Mouse (Mus musculus) heart, adult 18-20 months (tissue): ENCODE data around the gene Gm38394. TPM values are rescaled to one million over a fixed set of nuclear protein-coding genes. Genes with fewer than 3 reads are reported as not detected.

Experiments used
- DNase-seq, 2 experiments: peaks; one replicate each; pipeline ENCODE4 v3.0.0; 2021 to 2022; ENCODE audit warnings: mixed read lengths in 1 of 2
- total RNA-seq, 2 experiments: library from RNA; stranded (reverse); gene quantifications; 2 replicates each; pipeline ENCODE4 v1.2.3; 2021

The Gm38394 gene
- total RNA-seq, 2 experiments from 2014 or later, result 14.0 to 14.6 TPM

- no peak for DNase-seq
Measured at GRCm38 (mm10) chr1:133664203-133664970, 3.3 kb upstream of the Gm38394 start.

- no peak for DNase-seq
Measured at GRCm38 (mm10) chr1:133663427-133663826, 2.3 kb upstream of the Gm38394 start.

- no peak for DNase-seq
Measured at GRCm38 (mm10) chr1:133662941-133663340, 1.8 kb upstream of the Gm38394 start.

DNA sequence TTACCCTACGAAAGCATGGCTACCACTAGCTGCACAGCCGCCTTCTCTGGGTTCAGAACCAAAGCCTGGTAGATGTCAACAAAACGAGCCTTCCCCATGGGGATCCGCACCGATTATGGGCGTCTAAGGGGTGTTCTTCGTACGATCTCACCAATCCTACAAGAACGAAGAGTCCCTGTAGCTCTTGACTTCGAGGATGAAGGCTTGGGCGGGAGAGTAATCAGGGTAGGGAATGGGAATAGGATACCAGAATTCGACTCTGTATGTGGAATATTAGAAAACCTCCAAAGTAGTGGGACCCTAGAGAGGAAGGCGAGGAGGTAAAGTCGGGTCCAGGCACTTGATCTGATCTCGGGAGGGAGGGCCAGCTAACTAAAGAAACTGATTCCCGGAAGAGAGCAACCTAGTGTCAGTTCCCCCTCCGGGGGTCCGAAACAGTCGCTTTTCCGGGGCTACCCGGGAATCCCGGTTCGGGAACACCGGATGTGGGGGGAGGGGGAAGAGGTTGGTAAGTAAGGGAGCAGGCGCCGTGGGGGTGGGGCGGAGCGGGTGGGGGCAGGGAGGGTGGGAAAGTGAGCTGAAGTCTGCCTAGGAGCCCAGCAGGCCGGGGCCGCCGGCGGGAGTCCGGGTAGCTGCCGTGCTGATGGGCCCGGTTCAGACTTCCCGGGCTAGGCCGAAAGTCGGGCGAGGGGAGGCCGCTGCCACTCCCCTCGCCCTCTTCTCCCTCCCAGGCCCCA is 484 bp downstream of the Gm38394 start, which contains the start of gene Zbed6:
Gene Zbed6, minus strand, starts transcription at position 420 of the 737 bp plus-strand sequence.
- peak; percentile 78 to 81 for DNase-seq

DNA sequence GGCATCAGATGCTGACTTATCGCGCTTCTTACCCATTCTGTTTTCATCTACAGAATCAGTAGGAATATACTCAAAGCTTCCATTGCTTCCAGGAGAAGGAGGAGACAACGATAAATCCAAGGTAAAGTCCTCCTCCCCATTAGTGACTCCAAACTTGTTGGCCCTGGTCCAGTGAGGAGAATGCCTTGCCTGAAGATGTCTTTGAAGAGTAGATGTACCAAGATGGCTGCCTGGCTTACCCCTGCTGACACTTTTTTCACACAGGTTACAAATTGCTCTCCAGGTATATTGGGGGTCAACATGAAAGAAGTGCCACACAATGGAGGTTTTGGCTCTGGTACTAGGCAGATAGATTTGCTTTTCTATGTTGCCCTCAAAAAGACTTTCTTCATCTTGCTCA is 2.2 kb downstream of the Gm38394 start:
- peak in 1 of 2 experiments; percentile 30 for DNase-seq

- DNase-seq, result no peak
Measured at GRCm38 (mm10) chr1:133656811-133657210, 4.3 kb downstream of the Gm38394 start.

GRCm38 (mm10) chr1:133653033-133653432 is 8.1 kb downstream of the Gm38394 start:
- no peak for DNase-seq

DNA sequence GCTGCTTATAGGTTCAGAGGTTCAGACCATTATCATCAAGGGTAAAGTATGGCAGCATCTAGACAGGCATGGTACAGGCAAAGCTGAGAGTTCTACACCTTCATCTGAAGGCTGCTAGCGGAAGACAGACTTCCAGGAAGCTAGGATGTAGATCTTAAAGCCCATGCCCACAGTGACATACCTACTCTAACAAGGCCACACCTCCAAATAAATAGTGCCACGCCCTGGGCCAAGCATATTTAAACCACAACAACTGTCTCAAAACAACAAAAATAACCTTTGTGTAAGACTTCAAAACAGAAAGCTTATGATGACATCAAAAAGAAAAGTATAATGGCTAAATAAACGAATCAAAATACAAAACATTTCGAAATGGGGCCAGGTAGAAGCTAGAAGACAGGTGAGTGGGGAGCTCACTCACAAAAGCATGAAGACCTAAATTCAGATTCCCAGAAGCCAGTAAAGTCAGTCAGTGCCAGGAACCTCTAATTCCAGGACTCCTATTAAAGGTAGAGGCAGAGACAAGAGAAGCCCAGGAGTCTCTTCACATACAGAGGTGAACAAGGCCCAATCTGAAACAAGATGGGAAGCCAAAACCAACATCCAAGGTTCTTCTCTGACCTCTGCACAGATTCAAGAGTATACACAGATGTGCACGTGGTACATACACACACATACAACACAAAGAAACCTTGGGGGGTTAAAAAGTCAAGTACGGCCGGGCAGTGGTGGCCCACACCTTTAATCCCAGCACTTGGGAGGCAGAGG is 10.6 kb downstream of the Gm38394 start:
- no peak for DNase-seq

- DNase-seq, result no peak
Measured at GRCm38 (mm10) chr1:133645652-133646051, 15.5 kb downstream of the Gm38394 start.

DNA sequence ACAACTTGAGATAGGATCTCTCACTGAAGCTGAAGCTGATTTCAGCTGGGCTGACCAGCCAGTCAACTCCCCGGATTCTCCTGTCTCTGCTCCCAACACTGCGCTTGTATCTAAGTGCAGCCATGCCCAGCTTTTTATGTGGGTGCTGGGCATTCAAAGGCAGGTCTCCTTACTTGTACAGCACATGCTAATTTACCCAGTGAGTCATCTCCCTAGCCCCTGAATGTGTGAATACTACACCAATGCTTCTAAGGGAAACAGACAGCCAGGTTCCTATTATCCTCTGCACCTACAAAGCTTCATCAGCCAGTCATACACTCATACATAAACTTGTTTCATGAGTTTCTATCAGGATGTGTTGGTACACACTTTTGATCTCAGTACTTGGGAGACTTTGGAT is 20.0 kb downstream of the Gm38394 start:
- no peak for DNase-seq

DNA sequence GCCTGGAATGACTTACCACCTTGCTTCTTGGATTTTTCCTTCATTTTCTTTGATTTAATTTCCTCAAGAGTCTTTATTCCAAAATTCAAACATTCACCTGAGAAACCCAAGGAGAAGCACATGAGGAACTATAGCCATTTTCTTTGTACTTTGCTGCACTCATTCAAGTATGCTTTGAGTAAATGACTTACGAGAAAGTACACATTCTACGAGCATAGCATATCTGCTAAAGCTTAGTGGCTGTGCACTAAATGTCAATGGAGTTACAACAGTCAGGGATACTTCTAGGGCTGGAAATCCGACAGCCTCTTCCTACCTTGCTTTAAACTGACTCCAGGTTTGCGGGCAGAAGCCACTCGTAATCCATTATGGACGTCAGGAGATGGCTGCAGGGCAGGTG is 22.6 kb downstream of the Gm38394 start:
- DNase-seq, result no peak

GRCm38 (mm10) chr1:133632168-133632567 is 28.9 kb downstream of the Gm38394 start:
- DNase-seq, result no peak

GRCm38 (mm10) chr1:133625052-133625451 is 36.1 kb downstream of the Gm38394 start:
- no peak for DNase-seq

DNA sequence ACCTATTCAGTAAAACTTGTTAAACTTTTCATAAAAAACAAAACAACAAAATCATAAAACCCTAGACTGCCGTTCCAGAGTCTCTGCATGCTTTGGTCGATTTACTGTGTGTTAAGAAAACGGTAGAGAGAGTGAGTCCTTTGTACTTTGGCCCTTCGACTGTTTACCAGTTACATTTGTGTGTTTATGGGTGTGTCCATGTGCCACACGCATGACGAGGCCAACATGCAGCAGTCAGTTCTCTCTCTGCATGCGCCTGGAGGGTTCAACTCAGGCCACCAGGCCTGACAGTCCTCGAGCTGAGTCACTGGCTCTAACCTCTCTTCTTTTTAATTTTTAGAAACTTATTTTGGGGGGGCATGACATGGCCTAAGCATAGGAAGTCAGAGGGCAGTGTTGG is 42.8 kb downstream of the Gm38394 start:
- DNase-seq, result no peak

GRCm38 (mm10) chr1:133617908-133618307 is 43.2 kb downstream of the Gm38394 start:
- no peak for DNase-seq

- DNase-seq, result no peak
Measured at GRCm38 (mm10) chr1:133613817-133614216, 47.3 kb downstream of the Gm38394 start.

DNA sequence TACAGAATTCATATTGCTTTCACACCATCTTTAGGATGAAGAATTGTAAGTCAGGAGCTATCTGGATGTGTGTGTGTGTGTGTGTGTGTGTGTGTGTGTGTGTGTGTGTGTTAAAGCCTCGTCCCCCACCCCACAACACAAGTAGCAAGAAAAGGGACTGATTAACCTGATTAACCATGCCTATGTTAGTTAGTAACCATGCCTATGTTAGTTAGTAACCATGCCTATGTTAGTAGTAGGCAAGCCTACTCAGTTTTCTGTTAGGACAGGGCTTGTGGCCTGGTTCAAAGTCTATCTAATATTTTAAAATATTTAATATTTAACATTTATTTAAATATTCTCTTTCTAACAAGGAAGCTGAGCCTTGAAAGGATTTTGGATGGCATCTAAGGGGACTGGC is 49.7 kb downstream of the Gm38394 start:
- no peak for DNase-seq

- DNase-seq, result no peak
Measured at GRCm38 (mm10) chr1:133610601-133611000, 50.5 kb downstream of the Gm38394 start.

- DNase-seq, result peak; percentile 96 to 97
Measured at GRCm38 (mm10) chr1:133609771-133610502, 51.2 kb downstream of the Gm38394 start, which contains the start of gene Snrpe. Gene Snrpe (minus strand): TSS chr1:133610291.

DNA sequence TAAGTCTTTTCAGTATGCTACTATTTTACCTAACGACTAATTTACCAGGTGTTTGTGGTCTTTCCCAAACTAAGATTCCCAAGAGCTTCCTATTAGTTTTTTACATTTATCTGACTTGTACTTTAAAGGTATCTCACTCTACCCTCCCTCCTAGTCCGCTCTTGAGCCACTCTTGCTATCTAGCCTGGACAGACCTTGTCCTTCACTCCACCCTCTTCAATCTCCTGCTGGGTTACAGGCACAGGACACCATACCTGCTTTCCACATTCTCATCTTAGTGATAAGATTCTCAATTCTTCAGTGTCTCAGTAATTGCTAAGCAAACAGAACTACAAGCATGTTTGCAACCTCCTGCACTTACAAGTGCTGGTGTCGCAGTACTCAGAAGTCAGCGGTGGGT is 57.9 kb downstream of the Gm38394 start:
- no peak for DNase-seq

- DNase-seq, result no peak
Measured at GRCm38 (mm10) chr1:133596298-133597007, 64.7 kb downstream of the Gm38394 start.
